Mouse (Mus musculus): ENCODE results near the gene Cux2. TPM values are rescaled to one million over a fixed set of nuclear protein-coding genes. Genes with fewer than 3 reads are reported as not detected.

The Cux2 gene
- total RNA-seq, 2 experiments from 2014 or later: 0.22 to 0.25 TPM

- ATAC-seq (ENCODE audit: poor library complexity, severe bottlenecking): no peak
Observed at GRCm38 (mm10) chr5:122060767-122061333, 10.9 kb upstream of the Cux2 start.

- ATAC-seq (ENCODE audit: poor library complexity, severe bottlenecking): peak; percentile 59; the same call in 1 of the 2 replicates
Observed at GRCm38 (mm10) chr5:122059060-122060017, 9.4 kb upstream of the Cux2 start.

GRCm38 (mm10) chr5:122057622-122058021 lies 7.7 kb upstream of the Cux2 start:
- no peak for ATAC-seq (ENCODE audit: poor library complexity, severe bottlenecking)

- no peak for ATAC-seq (ENCODE audit: poor library complexity, severe bottlenecking)
Observed at GRCm38 (mm10) chr5:122056557-122056956, 6.7 kb upstream of the Cux2 start.

GRCm38 (mm10) chr5:122054130-122054843 lies 4.4 kb upstream of the Cux2 start:
- no peak for ATAC-seq (ENCODE audit: poor library complexity, severe bottlenecking)

- no peak for ATAC-seq (ENCODE audit: poor library complexity, severe bottlenecking)
Observed at GRCm38 (mm10) chr5:122053587-122053986, 3.7 kb upstream of the Cux2 start.

- ATAC-seq (ENCODE audit: poor library complexity, severe bottlenecking): no peak
Observed at GRCm38 (mm10) chr5:122050832-122051105, 867 bp upstream of the Cux2 start.

GRCm38 (mm10) chr5:122049664-122050016 lies 262 bp downstream of the Cux2 start:
- ATAC-seq (ENCODE audit: poor library complexity, severe bottlenecking): no peak

GRCm38 (mm10) chr5:122048686-122049663 lies 927 bp downstream of the Cux2 start:
- ATAC-seq (ENCODE audit: poor library complexity, severe bottlenecking): no peak

- no peak for ATAC-seq (ENCODE audit: poor library complexity, severe bottlenecking)
Observed at GRCm38 (mm10) chr5:122048252-122048651, 1.6 kb downstream of the Cux2 start.

- no peak for ATAC-seq (ENCODE audit: poor library complexity, severe bottlenecking)
Observed at GRCm38 (mm10) chr5:122047791-122048190, 2.1 kb downstream of the Cux2 start.

- no peak for ATAC-seq (ENCODE audit: poor library complexity, severe bottlenecking)
Observed at GRCm38 (mm10) chr5:122043567-122043966, 6.3 kb downstream of the Cux2 start.

GRCm38 (mm10) chr5:122035278-122035677 lies 14.6 kb downstream of the Cux2 start:
- no peak for ATAC-seq (ENCODE audit: poor library complexity, severe bottlenecking)

- ATAC-seq (ENCODE audit: poor library complexity, severe bottlenecking): no peak
Observed at GRCm38 (mm10) chr5:122033167-122033478, 16.8 kb downstream of the Cux2 start.

- ATAC-seq (ENCODE audit: poor library complexity, severe bottlenecking): no peak
Observed at GRCm38 (mm10) chr5:122032471-122033166, 17.3 kb downstream of the Cux2 start.

GRCm38 (mm10) chr5:122031146-122031545 lies 18.8 kb downstream of the Cux2 start:
- ATAC-seq (ENCODE audit: poor library complexity, severe bottlenecking): no peak

- no peak for ATAC-seq (ENCODE audit: poor library complexity, severe bottlenecking)
Observed at GRCm38 (mm10) chr5:122030640-122031039, 19.3 kb downstream of the Cux2 start.

GRCm38 (mm10) chr5:122026771-122027170 lies 23.1 kb downstream of the Cux2 start:
- no peak for ATAC-seq (ENCODE audit: poor library complexity, severe bottlenecking)

GRCm38 (mm10) chr5:122026284-122026683 lies 23.6 kb downstream of the Cux2 start:
- ATAC-seq (ENCODE audit: poor library complexity, severe bottlenecking): no peak

GRCm38 (mm10) chr5:122025117-122025516 lies 24.8 kb downstream of the Cux2 start:
- ATAC-seq (ENCODE audit: poor library complexity, severe bottlenecking): no peak
